Mouse (Mus musculus) liver, adult 2 months (tissue): Measurements from ENCODE around the gene Aurkb. TPM values are rescaled to one million over a fixed set of nuclear protein-coding genes. Genes with fewer than 3 reads are reported as not detected.

Experiments
- DNase-seq: peaks from one replicate; pipeline ENCODE4 v3.0.0-alpha.2; 2011; ENCODE audit warnings: low read depth, low spot score; ENCODE audit errors: extremely low read depth
- H3K27ac ChIP-seq: fragments of 200-500 bp; replicated peaks from 2 replicates; pipeline ENCODE4 v1.5.1; 2012; ENCODE audit warnings: low read depth, mild to moderate bottlenecking, control low read depth, inconsistent platforms, low read length; ENCODE audit not compliant: insufficient read depth
- H3K27me3 ChIP-seq: fragments of 200-500 bp; 2 replicates; pipeline ENCODE4 v1.6.1; 2012; ENCODE audit warnings: mild to moderate bottlenecking, moderate library complexity, low read length, inconsistent platforms; ENCODE audit not compliant: control insufficient read depth, insufficient read depth
- H3K36me3 ChIP-seq: fragments of 200-500 bp; 2 replicates; pipeline ENCODE4 v1.6.1; 2012; ENCODE audit warnings: low read length, inconsistent platforms; ENCODE audit not compliant: control insufficient read depth, insufficient read depth
- H3K4me1 ChIP-seq: fragments of 200-500 bp; 2 replicates; pipeline ENCODE4 v1.6.1; 2011; ENCODE audit warnings: low read length; ENCODE audit not compliant: control insufficient read depth, insufficient read depth
- H3K4me3 ChIP-seq: fragments of 200-500 bp; 2 replicates; pipeline ENCODE4 v1.5.1; 2011; ENCODE audit warnings: low read depth, mild to moderate bottlenecking, control low read depth, low read length, moderate library complexity; ENCODE audit not compliant: insufficient read depth
- H3K79me2 ChIP-seq: fragments of 200-500 bp; 2 replicates; pipeline ENCODE4 v1.6.1; 2012; ENCODE audit warnings: inconsistent platforms, mild to moderate bottlenecking, low read length, moderate library complexity; ENCODE audit not compliant: control insufficient read depth, insufficient read depth
- H3K9ac ChIP-seq: fragments of 200-500 bp; 2 replicates; pipeline ENCODE4 v1.6.1; 2012; ENCODE audit warnings: low read depth, mild to moderate bottlenecking, control low read depth, inconsistent platforms, low read length
- CTCF ChIP-seq: fragments of 200-500 bp; IDR thresholded peaks from 2 replicates; pipeline ENCODE4 v1.5.1; 2011; ENCODE audit warnings: low read depth, low read length, control low read depth
- POLR2A ChIP-seq: fragments of 200-500 bp; IDR thresholded peaks from 2 replicates; pipeline ENCODE4 v1.6.1; 2011; ENCODE audit warnings: low read length, control low read depth; ENCODE audit not compliant: insufficient read depth; ENCODE audit errors: extremely low read depth
- WGBS: fragments of 180-500 bp; shearing (Covaris S2); methylation state at CpG from one replicate; pipeline ENCODE4 v1.1.7; 2018; 5-methylcytosine and 5-hydroxymethylcytosine counted together
- polyA plus RNA-seq: library from polyadenylated mRNA; depleted of rRNA; stranded (reverse); fragments of >200 nt; gene quantifications from 2 replicates; pipeline ENCODE4 v1.2.3, GENCODE M21; 2012
- total RNA-seq: library from RNA; depleted of rRNA; stranded (reverse); fragments of >200 nt; gene quantifications from 2 replicates; pipeline ENCODE4 v1.2.3, GENCODE M21; 2014

The Aurkb gene
- total and polyA plus RNA-seq, 2 experiments, result 0.37 to 0.66 TPM

DNA sequence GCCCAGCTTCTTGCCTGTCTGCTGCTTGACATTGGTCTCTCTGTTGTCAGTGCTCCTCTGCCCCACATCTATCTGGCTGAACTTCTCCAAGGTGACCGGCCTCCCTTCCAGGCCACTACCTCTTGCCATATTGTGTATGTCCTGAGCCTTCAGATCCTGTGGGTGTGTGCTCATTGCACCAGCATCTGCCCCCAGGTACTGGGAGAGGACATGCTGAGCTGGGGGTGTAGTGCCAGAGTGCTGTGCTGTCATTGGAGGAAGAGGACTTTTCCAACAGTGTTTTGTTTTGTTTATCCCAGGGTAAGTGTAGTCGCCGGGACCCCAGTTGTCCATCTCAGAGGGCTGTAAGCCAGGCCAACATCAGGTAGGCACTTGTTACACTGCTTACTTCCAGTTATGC lies 10.9 kb upstream of the Aurkb start:
- H3K36me3 ChIP-seq, result no peaks in the 10 kb centered on the region
- H3K9ac ChIP-seq, result no peak overlapping the region
- peaks cover 22% of the 10 kb centered on the region for H3K4me1 ChIP-seq
- no peak for DNase-seq
- no peak overlapping the region for H3K4me3 ChIP-seq
- no peaks in the 10 kb centered on the region for H3K27me3 ChIP-seq
- TF ChIP-seq CTCF, result no peak
- no peak for TF ChIP-seq POLR2A
- H3K27ac ChIP-seq, result no peak overlapping the region
- no peaks in the 10 kb centered on the region for H3K79me2 ChIP-seq
- 93% methylated on average over 3 of the region's 3 CpGs for WGBS

DNA sequence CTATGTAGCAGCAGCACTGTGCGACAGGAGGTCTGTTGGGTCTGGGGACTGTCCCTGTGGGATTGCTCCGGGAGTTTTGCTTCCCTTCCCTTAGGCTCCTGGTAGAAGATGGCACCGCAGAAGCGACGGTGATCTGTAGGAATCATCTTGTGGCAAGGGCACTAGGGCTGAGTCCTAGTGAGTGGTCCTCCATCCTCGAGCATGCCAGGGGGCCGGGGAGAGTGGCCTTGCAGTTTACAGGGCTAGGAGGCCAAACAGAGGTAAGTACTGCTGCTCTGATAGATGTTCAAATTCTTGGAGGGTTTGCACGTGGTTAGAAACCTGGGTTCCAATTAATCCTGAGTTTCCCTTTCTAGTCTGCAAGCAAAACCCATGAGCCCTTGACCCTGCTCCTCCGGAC lies 10.0 kb upstream of the Aurkb start:
- Histone ChIP-seq H3K27me3 (no peaks in the 10 kb centered on the region), H3K4me3 (0 out of 2 replicates have a peak overlapping the region, but pooled peaks have one; percentile 7), H3K27ac (peak overlapping the region; percentile 26; the same call in 1 of the 2 replicates), H3K9ac (no peak overlapping the region), H3K79me2 (no peaks in the 10 kb centered on the region), H3K36me3 (no peaks in the 10 kb centered on the region), H3K4me1 (peaks cover 24% of the 10 kb centered on the region)
- WGBS, result 84% methylated on average over 9 of the region's 9 CpGs
- no peak for TF ChIP-seq CTCF
- TF ChIP-seq POLR2A, result no peak
- DNase-seq, result no peak

DNA sequence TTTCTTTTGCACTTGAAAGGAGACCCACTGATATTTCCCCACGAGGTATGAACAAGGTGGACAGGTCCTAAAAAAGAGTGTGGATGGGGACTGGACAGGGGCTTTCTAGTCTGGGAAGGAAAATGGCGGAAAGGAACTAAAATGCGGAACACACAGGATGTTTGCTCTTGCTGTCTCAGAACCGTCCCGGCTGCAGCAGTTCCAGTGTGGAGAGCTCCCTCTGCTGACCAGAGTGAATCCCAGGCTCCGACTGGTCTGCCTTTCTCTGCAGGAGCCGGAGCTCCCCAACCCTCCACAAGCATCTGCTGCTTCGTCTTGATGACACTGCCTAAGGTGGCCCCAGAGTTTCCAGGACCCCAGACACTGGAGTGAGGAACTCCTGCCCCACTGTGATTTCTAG lies 9.6 kb upstream of the Aurkb start:
- Histone ChIP-seq H3K9ac (no peak overlapping the region), H3K36me3 (no peaks in the 10 kb centered on the region), H3K27me3 (no peaks in the 10 kb centered on the region), H3K27ac (peak overlapping the region; percentile 26; the same call in 1 of the 2 replicates), H3K4me1 (peaks cover 24% of the 10 kb centered on the region), H3K79me2 (no peaks in the 10 kb centered on the region), H3K4me3 (0 out of 2 replicates have a peak overlapping the region, but pooled peaks have one; percentile 7)
- TF ChIP-seq CTCF (peak; percentile 92), POLR2A (no peak)
- DNase-seq, result peak; percentile 83
- 1% methylated on average over 8 of the region's 8 CpGs for WGBS

DNA sequence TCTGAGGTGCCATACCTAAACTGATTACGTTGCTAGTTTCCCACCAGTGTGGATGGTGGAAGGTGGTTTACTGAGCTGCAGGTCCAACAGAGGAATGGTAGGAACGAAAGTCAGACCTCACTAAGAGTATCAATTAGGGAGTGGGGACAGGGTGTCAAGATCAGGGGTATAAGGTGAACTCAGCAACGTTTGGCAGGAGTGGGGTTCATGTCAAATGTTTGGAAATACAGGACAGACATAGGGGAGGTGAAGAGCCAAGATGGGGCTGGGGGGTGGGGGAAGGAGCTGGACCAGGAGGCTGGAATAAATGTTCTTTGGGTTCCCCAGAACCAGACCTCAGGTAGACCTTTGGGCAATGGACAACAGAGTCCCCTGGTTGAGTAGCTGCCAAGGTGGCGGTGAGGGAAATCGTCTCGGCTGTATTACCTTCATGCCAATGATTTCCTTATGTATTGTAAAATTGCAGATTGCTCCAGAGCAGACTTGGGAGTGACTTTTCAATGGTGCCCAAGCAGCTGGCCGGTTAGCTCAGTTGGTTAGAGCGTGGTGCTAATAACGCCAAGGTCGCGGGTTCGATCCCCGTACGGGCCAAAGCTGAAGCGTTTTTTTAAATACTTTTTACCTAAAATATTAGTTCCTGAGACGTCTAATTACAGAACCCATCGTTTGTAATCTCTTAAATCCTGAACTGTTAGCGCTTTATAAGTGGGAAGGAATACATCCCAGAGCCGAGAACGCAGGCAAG lies 8.8 kb upstream of the Aurkb start:
- Histone ChIP-seq H3K36me3 (no peaks in the 10 kb centered on the region), H3K9ac (peak overlapping the region; percentile 47), H3K27ac (peak overlapping the region; percentile 36), H3K27me3 (no peaks in the 10 kb centered on the region), H3K4me3 (peak overlapping the region; percentile 47), H3K4me1 (peaks cover 24% of the 10 kb centered on the region), H3K79me2 (no peaks in the 10 kb centered on the region)
- peak; percentile 77 for DNase-seq
- WGBS, result 10% methylated on average over 20 of the region's 20 CpGs
- TF ChIP-seq POLR2A (no peak), CTCF (no peak)

DNA sequence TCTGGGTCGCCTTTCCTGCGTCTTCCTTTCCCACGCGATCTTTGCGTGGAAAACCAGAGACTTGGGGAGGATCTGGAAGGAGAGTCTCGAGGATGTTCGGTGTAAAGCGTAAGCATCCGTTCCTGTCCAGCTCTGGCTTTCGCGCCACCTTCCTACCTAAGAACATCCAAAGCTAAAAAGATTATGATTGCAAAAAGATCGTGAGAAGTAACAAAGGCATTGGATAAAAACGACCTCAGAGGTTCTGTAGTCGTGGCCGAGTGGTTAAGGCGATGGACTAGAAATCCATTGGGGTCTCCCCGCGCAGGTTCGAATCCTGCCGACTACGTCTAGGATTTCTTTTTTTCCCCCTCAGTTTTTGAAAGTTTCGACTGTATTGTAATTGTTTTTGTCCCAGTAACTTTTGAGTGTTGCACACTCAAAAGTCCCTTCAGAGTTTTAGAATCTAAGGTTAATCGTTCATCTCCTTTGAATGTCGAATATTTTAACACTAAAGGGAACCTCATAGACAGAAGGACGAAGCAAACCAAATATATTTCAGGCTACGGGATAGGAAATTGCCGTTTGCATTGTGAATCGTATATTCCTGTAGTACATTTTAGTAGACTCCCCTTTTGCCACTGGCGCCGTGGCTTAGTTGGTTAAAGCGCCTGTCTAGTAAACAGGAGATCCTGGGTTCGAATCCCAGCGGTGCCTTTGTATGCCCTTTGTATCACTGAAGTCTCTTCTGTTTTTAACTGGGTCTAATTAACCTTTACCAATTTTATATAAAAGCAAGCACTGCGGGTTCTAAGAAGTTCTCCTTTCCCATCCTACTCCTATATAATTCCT lies 8.0 kb upstream of the Aurkb start:
- Histone ChIP-seq H3K27ac (peak overlapping the region; percentile 36), H3K4me3 (peak overlapping the region; percentile 47), H3K27me3 (no peaks in the 10 kb centered on the region), H3K36me3 (no peaks in the 10 kb centered on the region), H3K4me1 (peaks cover 24% of the 10 kb centered on the region), H3K79me2 (no peaks in the 10 kb centered on the region), H3K9ac (peak overlapping the region; percentile 47)
- TF ChIP-seq POLR2A (no peak), CTCF (no peak)
- DNase-seq, result peak; percentile 83
- 1% methylated on average over 34 of the region's 34 CpGs for WGBS

- H3K9ac ChIP-seq, result no peak overlapping the region
Observed at GRCm38 (mm10) chr11:69038173-69038572, 7.3 kb upstream of the Aurkb start.

More at GRCm38 (mm10) chr11:69038173-69038572, 7.3 kb upstream of the Aurkb start:
- Histone ChIP-seq H3K27ac (no peak overlapping the region), H3K4me1 (peaks cover 24% of the 10 kb centered on the region), H3K4me3 (no peak overlapping the region), H3K36me3 (no peaks in the 10 kb centered on the region), H3K27me3 (no peaks in the 10 kb centered on the region), H3K79me2 (no peaks in the 10 kb centered on the region)
- no peak for DNase-seq
- 82% methylated on average over 5 of the region's 5 CpGs for WGBS
- TF ChIP-seq CTCF (no peak), POLR2A (no peak)
